Mouse (Mus musculus) spleen, adult 2 months (tissue): ENCODE results near the gene Spata1.

ENCODE experiments used
- CTCF ChIP-seq: fragments of 200-500 bp; IDR thresholded peaks from 2 replicates; pipeline ENCODE4 v1.5.1; 2011; ENCODE audit warnings: mild to moderate bottlenecking, inconsistent platforms; ENCODE audit not compliant: insufficient read depth, insufficient read length, insufficient replicate concordance; ENCODE audit errors: extremely low read depth
- POLR2A ChIP-seq: fragments of 200-500 bp; IDR thresholded peaks from 2 replicates; pipeline ENCODE4 v1.6.1; 2011; ENCODE audit warnings: low read depth, low read length, inconsistent platforms

DNA sequence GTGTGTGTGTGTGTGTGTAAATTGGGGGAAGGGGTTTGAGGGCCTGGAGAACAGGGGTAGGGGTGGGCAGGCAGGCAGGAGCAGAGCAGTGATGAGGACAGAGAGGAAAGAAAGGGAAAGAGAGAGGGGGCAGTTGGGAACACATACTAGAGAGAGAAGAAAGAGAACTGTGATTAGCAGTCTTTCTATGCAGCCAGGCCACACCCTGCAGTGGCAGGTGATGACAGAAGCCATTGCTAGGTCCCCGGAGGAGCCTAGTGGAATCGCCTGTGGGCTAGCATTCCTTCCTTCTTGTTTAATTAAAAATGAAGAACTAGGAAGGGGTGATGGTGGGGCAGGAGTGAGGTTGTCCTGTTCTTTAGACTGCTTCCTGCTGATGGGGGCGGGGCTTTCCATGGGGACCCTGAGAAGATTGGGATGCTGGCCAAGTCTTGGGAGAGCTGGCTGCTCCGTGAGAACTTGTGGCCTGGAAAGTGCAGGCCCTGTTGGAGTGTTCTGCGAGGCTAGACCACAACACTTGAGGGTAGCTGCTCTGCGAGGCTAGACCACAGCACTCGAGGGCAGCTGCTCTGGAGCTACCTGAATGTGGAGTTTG lies 75.2 kb downstream of the Spata1 start:
- no peak for TF ChIP-seq CTCF
- TF ChIP-seq POLR2A, result no peak
